Mouse (Mus musculus) erythroblast, adult 5-6 weeks (primary cell): Measurements from ENCODE around the gene Cib2. TPM values are rescaled to one million over a fixed set of nuclear protein-coding genes. Genes with fewer than 3 reads are reported as not detected.

Experiments used
- ATAC-seq: replicated peaks from 2 replicates; pipeline ENCODE4 v1.8.0; 2016; ENCODE audit warnings: moderate number of reproducible peaks, mild to moderate bottlenecking, moderate TSS enrichment, inconsistent platforms; ENCODE audit not compliant: poor library complexity, low FRiP score, severe bottlenecking
- total RNA-seq, 2 experiments: library from RNA; stranded (forward) in 1 of 2; stranded (reverse) in 1 of 2; fragments of 150-400 nt in 1 of 2; fragments of 200-764, 138-1000 nt in 1 of 2; gene quantifications; 2 replicates each; pipeline versions ENCODE4 v1.2.3 to v1.2.4; 2015 to 2017; ENCODE audit warnings: low replicate concordance in 2 of 2

The Cib2 gene
- total RNA-seq, 2 experiments from 2014 or later, result 1.2 to 4.6 TPM

DNA sequence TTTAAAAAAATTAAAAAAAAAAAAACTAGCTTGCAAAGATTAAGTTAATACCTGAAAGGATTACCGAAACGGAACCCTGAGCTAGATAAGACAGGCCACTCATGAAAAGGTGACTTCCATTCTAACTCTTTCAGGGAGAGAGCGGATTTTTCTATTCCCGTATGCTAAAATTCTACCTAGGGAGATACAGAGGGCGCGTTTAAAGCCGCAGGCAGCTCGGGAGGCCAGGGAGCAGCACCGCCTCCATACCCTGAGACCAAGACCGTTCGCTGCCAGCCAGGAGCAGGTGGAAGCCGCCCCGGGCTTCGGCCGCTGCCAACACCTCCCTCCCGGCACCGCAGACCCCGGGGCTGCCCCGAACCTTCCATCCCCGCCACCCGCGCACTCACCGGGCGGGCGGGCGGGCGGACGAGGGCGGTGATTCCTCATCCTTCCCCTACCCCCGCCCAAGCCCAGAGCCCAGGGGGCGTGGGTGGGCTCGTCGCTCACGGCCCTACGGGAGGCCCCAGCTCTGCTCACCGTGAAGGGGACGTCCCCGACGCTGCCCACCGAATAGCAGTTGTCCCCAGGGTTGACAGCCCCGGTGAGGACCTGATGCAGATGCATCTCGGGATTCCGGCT, 59.1 kb downstream of the Cib2 start:
- no peak for ATAC-seq

DNA sequence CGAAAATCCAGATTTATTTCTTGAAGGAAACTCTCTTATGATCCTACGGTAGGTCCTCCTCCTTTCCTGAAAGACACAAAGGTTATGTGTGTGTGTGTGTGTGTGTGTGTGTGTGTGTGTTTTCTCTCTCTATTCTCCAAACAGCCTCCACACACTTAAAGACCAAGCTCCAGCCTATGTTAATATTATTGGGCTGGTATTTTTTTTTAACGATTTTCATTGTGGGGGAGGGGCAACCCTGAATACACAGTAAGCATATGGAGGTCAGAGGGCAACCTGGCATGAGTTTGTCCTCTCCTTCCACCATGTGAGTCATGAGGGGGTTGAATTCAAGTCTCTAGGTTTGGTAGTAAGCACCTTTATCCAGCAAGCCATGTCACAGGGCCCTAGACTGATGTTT, 60.2 kb downstream of the Cib2 start:
- no peak for ATAC-seq

DNA sequence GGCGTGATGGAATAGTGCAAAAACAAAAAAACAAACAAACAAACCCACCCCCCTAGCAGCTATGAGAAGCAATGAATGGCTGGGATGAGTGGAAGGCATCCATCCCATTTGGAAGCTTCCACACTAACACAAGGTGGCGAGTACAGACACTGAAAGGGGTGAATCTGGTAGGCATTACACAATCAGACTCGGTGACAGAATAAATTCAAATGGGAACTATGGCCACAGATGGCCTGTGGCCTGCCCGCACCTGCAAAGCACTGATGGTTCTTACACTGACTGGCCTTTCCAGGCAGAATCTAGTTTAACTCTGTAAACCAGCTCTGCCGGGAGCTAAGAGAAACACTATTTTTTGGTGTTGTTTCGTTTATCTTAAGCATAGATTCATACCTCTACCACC, 60.7 kb downstream of the Cib2 start:
- no peak for ATAC-seq

Other genes with a start within 250 kb of the Cib2 start
- gene Dmxl2, start 58.6 kb downstream of the Cib2 start, total RNA-seq (2015; ENCODE audit: low replicate concordance), result 7.1 and 11.1 TPM in 2 replicates
- gene Dmxl2, start 58.6 kb downstream of the Cib2 start, total RNA-seq (2017; ENCODE audit: low replicate concordance), result 5.7 and 5.9 TPM in 2 replicates
- not detected in 2 replicates for gene Sh2d7, start 21.2 kb downstream of the Cib2 start, total RNA-seq (2015; ENCODE audit: low replicate concordance)
- gene Sh2d7, start 21.2 kb downstream of the Cib2 start, total RNA-seq (2017; ENCODE audit: low replicate concordance), result not detected in 2 replicates
- 19.6 and 33.4 TPM in 2 replicates for gene Idh3a, start 26.1 kb upstream of the Cib2 start, total RNA-seq (2015; ENCODE audit: low replicate concordance)
- gene Idh3a, start 26.1 kb upstream of the Cib2 start, total RNA-seq (2017; ENCODE audit: low replicate concordance), result 12.0 and 16.0 TPM in 2 replicates
- gene Acsbg1, start 101.7 kb upstream of the Cib2 start, total RNA-seq (2015; ENCODE audit: low replicate concordance), result not detected in 2 replicates
- gene Acsbg1, start 101.7 kb upstream of the Cib2 start, total RNA-seq (2017; ENCODE audit: low replicate concordance), result not detected in 2 replicates
- gene Dnaja4, start 138.7 kb upstream of the Cib2 start, total RNA-seq (2015; ENCODE audit: low replicate concordance), result 82.2 and 100 TPM in 2 replicates
- gene Dnaja4, start 138.7 kb upstream of the Cib2 start, total RNA-seq (2017; ENCODE audit: low replicate concordance), result 142 and 162 TPM in 2 replicates
- 22.8 and 49.2 TPM in 2 replicates for gene Wdr61, start 174.3 kb upstream of the Cib2 start, total RNA-seq (2015; ENCODE audit: low replicate concordance)
- 18.7 and 22.6 TPM in 2 replicates for gene Wdr61, start 174.3 kb upstream of the Cib2 start, total RNA-seq (2017; ENCODE audit: low replicate concordance)
- gene Crabp1, start 204.5 kb upstream of the Cib2 start, total RNA-seq (2015; ENCODE audit: low replicate concordance), result not detected in 2 replicates
- not detected in 2 replicates for gene Crabp1, start 204.5 kb upstream of the Cib2 start, total RNA-seq (2017; ENCODE audit: low replicate concordance)